Mouse (Mus musculus): Measurements from ENCODE around the gene Cdk6. TPM values are rescaled to one million over a fixed set of nuclear protein-coding genes. Genes with fewer than 3 reads are reported as not detected.

Gene Cdk6
- total RNA-seq, 2 experiments from 2014 or later: 0.92 to 1.2 TPM

GRCm38 (mm10) chr5:3479016-3479795, 137.9 kb downstream of the Cdk6 start:
- no peak overlapping the region for H3K4me3 ChIP-seq
- intact Hi-C loops (cut with DNase I): no loop called here
- no peak overlapping the region for H3K27ac ChIP-seq
- TF ChIP-seq CTCF (IDR thresholded peaks at IDR 0.05): no peak
- DNase-seq: no peak

- intact Hi-C loops (cut with DNase I): no loop called here
- DNase-seq: no peak
- Histone ChIP-seq H3K27ac (no peak overlapping the region), H3K4me3 (no peak overlapping the region)
- no peak for TF ChIP-seq CTCF (IDR thresholded peaks at IDR 0.05)
Measured at GRCm38 (mm10) chr5:3480637-3481395, 139.5 kb downstream of the Cdk6 start.

- intact Hi-C loops (cut with DNase I): no loop called here
- TF ChIP-seq CTCF (IDR thresholded peaks at IDR 0.05): no peak
- no peak for DNase-seq
- Histone ChIP-seq H3K4me3 (no peak overlapping the region), H3K27ac (no peak overlapping the region)
Measured at GRCm38 (mm10) chr5:3482474-3482873, 141.2 kb downstream of the Cdk6 start.

GRCm38 (mm10) chr5:3483054-3483722, 141.9 kb downstream of the Cdk6 start:
- intact Hi-C loops (cut with DNase I): no loop called here
- no peak for TF ChIP-seq CTCF (IDR thresholded peaks at IDR 0.05)
- Histone ChIP-seq H3K27ac (no peak overlapping the region), H3K4me3 (no peak overlapping the region)
- DNase-seq: no peak

GRCm38 (mm10) chr5:3486579-3487282, 145.4 kb downstream of the Cdk6 start:
- Histone ChIP-seq H3K4me3 (no peak overlapping the region), H3K27ac (no peak overlapping the region)
- TF ChIP-seq CTCF (IDR thresholded peaks at IDR 0.05): no peak
- no peak for DNase-seq
- intact Hi-C loops (cut with DNase I): no loop called here

- intact Hi-C loops (cut with DNase I): no loop called here
- Histone ChIP-seq H3K27ac (no peak overlapping the region), H3K4me3 (no peak overlapping the region)
- no peak for DNase-seq
- TF ChIP-seq CTCF (IDR thresholded peaks at IDR 0.05): no peak
Measured at GRCm38 (mm10) chr5:3488146-3488774, 147.0 kb downstream of the Cdk6 start.

- intact Hi-C loops (cut with DNase I): no loop called here
- Histone ChIP-seq H3K4me3 (no peak overlapping the region), H3K27ac (no peak overlapping the region)
- no peak for TF ChIP-seq CTCF (IDR thresholded peaks at IDR 0.05)
- no peak for DNase-seq
Measured at GRCm38 (mm10) chr5:3490358-3490757, 149.1 kb downstream of the Cdk6 start.

GRCm38 (mm10) chr5:3491084-3491483, 149.8 kb downstream of the Cdk6 start:
- Histone ChIP-seq H3K27ac (peak overlapping the region; percentile 63), H3K4me3 (peak overlapping the region; percentile 41)
- DNase-seq: peak; percentile 61
- intact Hi-C loops (cut with DNase I): no loop called here
- TF ChIP-seq CTCF (IDR thresholded peaks at IDR 0.05): no peak

GRCm38 (mm10) chr5:3491883-3492282, 150.6 kb downstream of the Cdk6 start:
- no peak for TF ChIP-seq CTCF (IDR thresholded peaks at IDR 0.05)

GRCm38 (mm10) chr5:3492776-3493636, 151.7 kb downstream of the Cdk6 start:
- DNase-seq: no peak
- TF ChIP-seq CTCF (IDR thresholded peaks at IDR 0.05): no peak

More at GRCm38 (mm10) chr5:3491883-3492282, 150.6 kb downstream of the Cdk6 start:
- H3K27ac ChIP-seq: no peak overlapping the region
- H3K4me3 ChIP-seq: no peak overlapping the region
- intact Hi-C loops (cut with DNase I): no loop called here
- DNase-seq: no peak

GRCm38 (mm10) chr5:3493968-3494367, 152.7 kb downstream of the Cdk6 start:
- DNase-seq: no peak
- no peak overlapping the region for H3K27ac ChIP-seq
- no peak overlapping the region for H3K4me3 ChIP-seq
- intact Hi-C loops (cut with DNase I): no loop called here
- TF ChIP-seq CTCF (IDR thresholded peaks at IDR 0.05): no peak

More at GRCm38 (mm10) chr5:3492776-3493636, 151.7 kb downstream of the Cdk6 start:
- H3K27ac ChIP-seq: no peak overlapping the region
- intact Hi-C loops (cut with DNase I): no loop called here
- no peak overlapping the region for H3K4me3 ChIP-seq

Measured in gastrocnemius, adult 2 months (tissue).